Mouse (Mus musculus) lung, postnatal 0 days (tissue): ENCODE measurements around the gene Slc46a1. TPM values are rescaled to one million over a fixed set of nuclear protein-coding genes. Genes with fewer than 3 reads are reported as not detected.

ENCODE experiments used
- ATAC-seq: fragments of 200-750 bp; cut with Nextera tagmentation; 2 replicates; pipeline ENCODE4 v1.8.0; 2017; ENCODE audit warnings: moderate library complexity
- DNase-seq: peaks from one replicate; pipeline ENCODE4 v3.0.0-alpha.2; 2016; ENCODE audit warnings: low spot score
- H3K27ac ChIP-seq: fragments of 300-500 bp; sonication (generic); 2 replicates; pipeline ENCODE4 v1.5.1; 2014; ENCODE audit warnings: antibody characterized with exemption, mild to moderate bottlenecking, low read length, mixed read lengths
- H3K27me3 ChIP-seq: fragments of 300-500 bp; sonication (generic); replicated peaks from 2 replicates; pipeline ENCODE4 v1.6.1; 2014; ENCODE audit warnings: low read length, mixed read lengths; ENCODE audit not compliant: insufficient read depth
- H3K36me3 ChIP-seq: fragments of 300-500 bp; sonication (generic); 2 replicates; pipeline ENCODE4 v1.6.1; 2014; ENCODE audit warnings: low read length, mixed read lengths; ENCODE audit not compliant: insufficient read depth
- H3K4me1 ChIP-seq: fragments of 300-500 bp; sonication (generic); 2 replicates; pipeline ENCODE4 v1.6.1; 2014; ENCODE audit warnings: antibody characterized with exemption, low read depth, low read length, mixed read lengths; ENCODE audit not compliant: insufficient read depth
- H3K4me2 ChIP-seq: fragments of 300-500 bp; sonication (generic); replicated peaks from 2 replicates; pipeline ENCODE4 v1.6.1; 2014; ENCODE audit warnings: low read depth, mild to moderate bottlenecking, low read length, moderate library complexity, mixed read lengths
- H3K4me3 ChIP-seq: fragments of 300-500 bp; sonication (generic); 2 replicates; pipeline ENCODE4 v1.5.1; 2014; ENCODE audit warnings: low read depth, low read length
- H3K9ac ChIP-seq: fragments of 300-500 bp; sonication (generic); replicated peaks from 2 replicates; pipeline ENCODE4 v1.6.1; 2014; ENCODE audit warnings: low read depth, mild to moderate bottlenecking
- H3K9me3 ChIP-seq: fragments of 300-500 bp; sonication (generic); 2 replicates; pipeline ENCODE4 v1.6.1; 2016; ENCODE audit warnings: low read length, mixed read lengths
- CTCF ChIP-seq: IDR thresholded peaks from 2 replicates; pipeline ENCODE4 v1.5.1; 2016; ENCODE audit warnings: antibody characterized with exemption, mild to moderate bottlenecking
- EP300 ChIP-seq: IDR thresholded peaks from 2 replicates; pipeline ENCODE4 v1.6.1; 2016; ENCODE audit warnings: antibody characterized with exemption, mild to moderate bottlenecking, control low read depth
- WGBS: fragments of 180-500 bp; shearing (Covaris S2); extraction: QIAGEN DNeasy Blood & Tissue Kit; methylation state at CpG from one replicate; pipeline ENCODE4 v1.1.7; 2014; 5-methylcytosine and 5-hydroxymethylcytosine counted together
- polyA plus RNA-seq: library from polyadenylated mRNA; unstranded; fragments of >200 nt; fragmentation: Nextera tagmentation; extraction: Ambion mirVana; gene quantifications from 2 replicates; pipeline ENCODE4 v1.2.1, GENCODE M21; 2015

Gene Slc46a1
- polyA plus RNA-seq, 1 experiment from 2014 or later = 10.6 TPM

DNA sequence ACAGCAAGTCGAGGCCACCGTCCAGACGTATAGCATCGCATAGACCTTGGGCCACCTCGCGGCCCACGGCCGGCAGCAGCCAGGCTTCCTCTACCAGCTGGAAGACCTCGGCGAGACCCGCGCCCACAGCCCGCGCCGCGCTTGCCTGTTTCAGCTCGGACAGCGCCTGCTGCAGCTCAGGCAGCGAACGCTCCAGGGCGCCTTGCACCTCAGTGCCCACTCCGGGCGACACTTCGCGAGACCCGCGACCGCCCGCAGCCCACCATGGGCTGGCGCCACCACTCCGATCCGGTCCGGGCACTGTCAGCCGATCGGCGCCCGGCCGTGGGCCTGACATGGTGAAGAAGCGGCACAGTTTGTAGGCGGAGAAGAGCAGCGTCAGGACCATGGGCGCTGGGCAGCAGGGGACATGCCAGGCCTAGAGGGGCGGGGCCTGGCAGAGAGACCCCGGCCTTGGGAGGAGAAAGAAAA lies 31.6 kb downstream of the Slc46a1 start:
- H3K27ac ChIP-seq = no peak overlapping the region
- peak overlapping the region; percentile 67 for H3K4me2 ChIP-seq
- no peak overlapping the region for H3K9ac ChIP-seq
- ATAC-seq (0 out of 2 replicates have a peak, but pooled peaks have one; percentile 2), DNase-seq (no peak)
- H3K9me3 ChIP-seq = no peaks in the 10 kb centered on the region
- under 1% methylated on average over 44 of the region's 44 CpGs for WGBS
- H3K4me1 ChIP-seq = 0 out of 2 replicates have a peak, but pooled peaks cover 5% of the 10 kb centered on the region
- H3K4me3 ChIP-seq = peak overlapping the region; percentile 30
- peaks cover 13% of the 10 kb centered on the region; the same call in 1 of the 2 replicates for H3K27me3 ChIP-seq
- H3K36me3 ChIP-seq = no peaks in the 10 kb centered on the region
- no peak for TF ChIP-seq EP300
- no peak for TF ChIP-seq CTCF

DNA sequence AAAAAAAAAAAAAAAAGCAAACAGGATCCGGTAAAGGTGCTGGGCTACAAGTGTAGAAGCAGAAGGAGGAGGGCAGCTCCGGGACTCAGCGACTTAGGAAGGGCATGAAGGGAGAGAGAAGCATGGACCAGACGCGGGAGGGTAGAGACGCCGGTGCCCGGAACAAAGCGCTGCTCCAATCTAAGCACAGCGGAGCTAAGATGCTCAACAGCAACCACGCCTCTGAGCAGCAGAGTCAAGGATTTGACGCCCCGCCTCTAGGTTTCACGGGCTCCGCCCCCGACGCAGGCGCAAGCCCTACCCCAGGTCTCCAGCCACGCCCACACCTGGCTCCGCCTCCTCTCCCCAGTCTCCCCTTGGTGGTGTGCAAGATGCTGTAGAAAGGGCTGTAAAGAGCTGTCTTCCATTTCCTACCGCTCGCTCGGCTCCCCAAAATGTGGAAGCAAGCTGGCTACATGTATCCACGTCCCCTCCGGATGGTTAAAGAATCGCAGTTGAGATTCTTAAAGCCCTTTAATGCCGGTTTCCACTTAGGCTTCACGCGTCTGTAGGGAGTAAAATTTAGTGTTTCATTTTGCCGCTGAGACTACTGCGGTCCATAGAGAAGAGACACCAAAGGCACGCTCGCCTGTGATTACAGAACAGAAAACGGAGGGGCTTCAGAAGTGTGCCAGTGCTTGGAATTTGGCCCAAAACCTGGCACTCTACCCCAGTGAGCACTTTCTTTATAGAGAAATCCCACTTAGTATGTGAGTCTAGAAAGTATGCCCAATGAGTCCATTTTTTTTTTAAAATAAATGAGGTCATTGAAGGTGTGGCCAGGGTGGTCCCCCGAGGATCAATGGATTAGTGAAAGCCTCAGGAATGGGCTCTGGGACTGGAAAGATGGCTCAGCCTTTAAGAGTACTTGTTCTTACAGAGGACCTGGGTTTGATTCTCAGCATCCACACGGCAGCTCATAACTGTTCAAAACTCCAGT lies 32.3 kb downstream of the Slc46a1 start, which contains the start of gene Sarm1:
Sarm1 (minus strand) TSS at position 211 of the 979 bp plus-strand sequence.
- Histone ChIP-seq H3K27ac (no peak within 1 kb of the TSS), H3K4me1 (0 out of 2 replicates have a peak, but pooled peaks cover 5% of the 10 kb centered on the region), H3K4me2 (peak within 1 kb of the TSS; percentile 67), H3K9ac (no peak within 1 kb of the TSS), H3K36me3 (no peaks in the 10 kb centered on the region), H3K4me3 (peak within 1 kb of the TSS; percentile 30), H3K27me3 (peaks cover 13% of the 10 kb centered on the region; the same call in 1 of the 2 replicates), H3K9me3 (no peaks in the 10 kb centered on the region)
- ATAC-seq = peak; percentile 98
- WGBS = 4% methylated on average over 31 of the region's 36 CpGs
- no peak for TF ChIP-seq EP300
- TF ChIP-seq CTCF = no peak
- peak; percentile 91 for DNase-seq

DNA sequence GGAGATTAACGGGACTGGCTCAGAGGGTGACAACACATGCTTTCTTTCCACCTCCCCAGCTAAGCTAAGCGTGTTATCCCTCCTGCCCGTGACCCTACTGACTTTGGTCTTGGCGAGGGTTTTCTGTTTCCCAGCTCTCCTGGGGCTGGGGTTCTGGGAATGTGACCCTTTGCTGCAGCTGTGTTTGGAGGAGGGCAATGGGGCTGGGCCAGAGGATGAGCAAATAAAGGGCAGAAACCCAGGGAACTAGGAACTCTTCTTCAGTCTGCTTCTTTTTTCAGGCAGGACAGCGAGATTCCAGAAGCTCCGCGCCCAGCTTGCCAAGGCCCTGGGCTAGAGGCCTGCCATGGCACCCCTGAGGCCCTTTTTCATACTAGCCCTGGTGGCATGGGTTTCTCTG lies 33.5 kb downstream of the Slc46a1 start, which contains the start of gene Vtn:
Vtn (plus strand) TSS at position 88 of the 400 bp plus-strand sequence.
- H3K4me2 ChIP-seq = peak within 1 kb of the TSS; percentile 67
- TF ChIP-seq CTCF (no peak), EP300 (no peak)
- H3K36me3 ChIP-seq = no peaks in the 10 kb centered on the region
- H3K27ac ChIP-seq = no peak within 1 kb of the TSS
- ATAC-seq = no peak
- 29% methylated on average over 7 of the region's 7 CpGs for WGBS
- no peaks in the 10 kb centered on the region for H3K9me3 ChIP-seq
- 0 out of 2 replicates have a peak, but pooled peaks cover 5% of the 10 kb centered on the region for H3K4me1 ChIP-seq
- H3K4me3 ChIP-seq = peak within 1 kb of the TSS; percentile 30
- H3K9ac ChIP-seq = no peak within 1 kb of the TSS
- no peak for DNase-seq
- H3K27me3 ChIP-seq = peaks cover 13% of the 10 kb centered on the region; the same call in 1 of the 2 replicates

DNA sequence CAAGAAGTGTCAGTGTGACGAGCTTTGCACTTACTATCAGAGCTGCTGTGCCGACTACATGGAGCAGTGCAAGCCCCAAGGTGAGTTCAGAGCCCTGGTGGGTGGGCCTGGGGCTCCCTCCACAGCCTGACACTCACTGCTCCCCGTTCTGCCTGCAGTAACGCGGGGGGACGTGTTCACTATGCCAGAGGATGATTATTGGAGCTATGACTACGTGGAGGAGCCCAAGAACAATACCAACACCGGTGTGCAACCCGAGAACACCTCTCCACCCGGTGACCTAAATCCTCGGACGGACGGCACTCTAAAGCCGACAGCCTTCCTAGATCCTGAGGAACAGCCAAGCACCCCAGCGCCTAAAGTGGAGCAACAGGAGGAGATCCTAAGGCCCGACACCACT lies 34.0 kb downstream of the Slc46a1 start:
- Histone ChIP-seq H3K36me3 (no peaks in the 10 kb centered on the region), H3K27me3 (peaks cover 13% of the 10 kb centered on the region; the same call in 1 of the 2 replicates), H3K4me3 (no peak overlapping the region), H3K9ac (no peak overlapping the region), H3K4me2 (no peak overlapping the region), H3K9me3 (no peaks in the 10 kb centered on the region), H3K4me1 (0 out of 2 replicates have a peak, but pooled peaks cover 5% of the 10 kb centered on the region), H3K27ac (no peak overlapping the region)
- no peak for ATAC-seq
- WGBS = 28% methylated on average over 16 of the region's 16 CpGs
- no peak for DNase-seq
- TF ChIP-seq EP300 = no peak
- no peak for TF ChIP-seq CTCF

DNA sequence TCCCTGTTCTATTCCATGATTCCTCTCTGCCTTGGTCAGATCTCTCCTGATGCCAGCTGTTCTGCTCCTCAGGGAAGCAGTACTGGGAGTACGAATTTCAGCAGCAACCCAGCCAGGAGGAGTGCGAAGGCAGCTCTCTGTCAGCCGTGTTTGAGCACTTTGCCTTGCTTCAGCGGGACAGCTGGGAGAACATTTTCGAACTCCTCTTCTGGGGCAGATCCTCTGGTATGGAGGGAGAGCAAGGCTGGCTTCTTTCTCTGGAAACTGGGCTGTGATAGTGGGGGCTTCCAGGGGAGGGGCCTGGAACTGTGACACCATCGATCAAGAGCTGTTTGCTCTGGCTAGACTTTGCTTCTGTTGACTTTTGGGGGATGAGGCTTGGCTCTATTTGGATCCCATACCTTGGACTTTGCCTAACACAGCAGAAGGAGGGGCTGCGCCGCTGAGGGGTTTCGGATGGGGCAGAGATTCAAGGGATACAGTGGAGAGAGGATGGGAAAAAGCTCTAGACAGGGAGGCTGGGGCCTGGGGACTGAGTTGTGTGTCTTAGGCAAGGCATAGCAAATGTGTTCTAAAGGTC lies 35.2 kb downstream of the Slc46a1 start:
- ATAC-seq (no peak), DNase-seq (no peak)
- 0 out of 2 replicates have a peak, but pooled peaks cover 5% of the 10 kb centered on the region for H3K4me1 ChIP-seq
- H3K4me2 ChIP-seq = no peak overlapping the region
- TF ChIP-seq EP300 = no peak
- no peak for TF ChIP-seq CTCF
- H3K9ac ChIP-seq = no peak overlapping the region
- H3K36me3 ChIP-seq = no peaks in the 10 kb centered on the region
- no peak overlapping the region for H3K27ac ChIP-seq
- 53% methylated on average over 9 of the region's 9 CpGs for WGBS
- no peaks in the 10 kb centered on the region for H3K9me3 ChIP-seq
- H3K4me3 ChIP-seq = no peak overlapping the region
- peaks cover 8% of the 10 kb centered on the region; the same call in 1 of the 2 replicates for H3K27me3 ChIP-seq

DNA sequence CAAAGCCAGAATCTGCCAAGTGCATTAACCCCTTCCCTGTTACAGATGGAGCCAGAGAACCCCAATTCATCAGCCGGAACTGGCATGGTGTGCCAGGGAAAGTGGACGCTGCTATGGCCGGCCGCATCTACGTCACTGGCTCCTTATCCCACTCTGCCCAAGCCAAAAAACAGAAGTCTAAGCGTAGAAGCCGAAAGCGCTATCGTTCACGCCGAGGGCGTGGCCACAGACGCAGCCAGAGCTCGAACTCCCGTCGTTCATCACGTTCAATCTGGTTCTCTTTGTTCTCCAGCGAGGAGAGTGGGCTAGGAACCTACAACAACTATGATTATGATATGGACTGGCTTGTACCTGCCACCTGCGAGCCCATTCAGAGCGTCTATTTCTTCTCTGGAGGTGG lies 36.0 kb downstream of the Slc46a1 start:
- Histone ChIP-seq H3K4me3 (no peak overlapping the region), H3K27ac (no peak overlapping the region), H3K4me1 (0 out of 2 replicates have a peak, but pooled peaks cover 5% of the 10 kb centered on the region), H3K4me2 (no peak overlapping the region), H3K36me3 (0 out of 2 replicates have a peak, but pooled peaks cover 7% of the 10 kb centered on the region), H3K27me3 (peaks cover 8% of the 10 kb centered on the region; the same call in 1 of the 2 replicates), H3K9ac (no peak overlapping the region), H3K9me3 (no peaks in the 10 kb centered on the region)
- no peak for ATAC-seq
- 66% methylated on average over 20 of the region's 20 CpGs for WGBS
- no peak for DNase-seq
- no peak for TF ChIP-seq EP300
- no peak for TF ChIP-seq CTCF
